Mouse (Mus musculus) forebrain, embryonic 11.5 days (tissue): Measurements from ENCODE around the gene Ntng2. TPM values are rescaled to one million over a fixed set of nuclear protein-coding genes. Genes with fewer than 3 reads are reported as not detected.

Experiments
- ATAC-seq: fragments of 200-750 bp; cut with Nextera tagmentation; replicated peaks from 2 replicates; pipeline ENCODE4 v1.8.0; 2017; ENCODE audit warnings: moderate TSS enrichment; ENCODE audit not compliant: low FRiP score
- DNase-seq: peaks from one replicate; pipeline ENCODE4 v3.0.0-alpha.2; 2017; ENCODE audit warnings: low spot score
- H3K27ac ChIP-seq: fragments of 300-500 bp; sonication (generic); 2 replicates; pipeline ENCODE4 v1.5.1; 2014; ENCODE audit warnings: low read depth, low read length
- H3K27me3 ChIP-seq: fragments of 300-500 bp; sonication (generic); 2 replicates; pipeline ENCODE4 v1.6.1; 2014; ENCODE audit warnings: mild to moderate bottlenecking, low read length, mixed read lengths; ENCODE audit not compliant: control insufficient read depth, insufficient read depth
- H3K36me3 ChIP-seq: fragments of 300-500 bp; sonication (generic); 2 replicates; pipeline ENCODE4 v1.6.1; 2014; ENCODE audit warnings: mild to moderate bottlenecking, low read length, moderate library complexity, mixed read lengths; ENCODE audit not compliant: control insufficient read depth, insufficient read depth
- H3K4me1 ChIP-seq: fragments of 300-500 bp; sonication (generic); replicated peaks from 2 replicates; pipeline ENCODE4 v1.6.1; 2014; ENCODE audit warnings: low read length, mixed read lengths; ENCODE audit not compliant: control insufficient read depth, insufficient read depth
- H3K4me2 ChIP-seq: fragments of 300-500 bp; sonication (generic); 2 replicates; pipeline ENCODE4 v1.6.1; 2014; ENCODE audit warnings: low read depth, mild to moderate bottlenecking, low read length, moderate library complexity, mixed read lengths; ENCODE audit not compliant: severe bottlenecking
- H3K4me3 ChIP-seq: fragments of 300-500 bp; sonication (generic); 2 replicates; pipeline ENCODE4 v1.5.1; 2014; ENCODE audit warnings: low read depth, low read length
- H3K9ac ChIP-seq: fragments of 300-500 bp; sonication (generic); 2 replicates; pipeline ENCODE4 v1.6.1; 2014; ENCODE audit warnings: low read length
- H3K9me3 ChIP-seq: fragments of 300-500 bp; sonication (generic); 2 replicates; pipeline ENCODE4 v1.6.1; 2016; ENCODE audit warnings: low read length, mixed read lengths; ENCODE audit not compliant: control insufficient read depth
- WGBS: fragments of 180-500 bp; shearing (Covaris S2); extraction: QIAGEN DNeasy Blood & Tissue Kit; methylation state at CpG from one replicate; pipeline ENCODE4 v1.1.7; 2014; 5-methylcytosine and 5-hydroxymethylcytosine counted together
- polyA plus RNA-seq: library from polyadenylated mRNA; unstranded; fragments of >200 nt; fragmentation: Nextera tagmentation; extraction: Ambion mirVana; gene quantifications from 2 replicates; pipeline ENCODE4 v1.2.1, GENCODE M21; 2014

Ntng2 gene
- polyA plus RNA-seq, 1 experiment from 2014 or later, result 1.6 TPM

- Histone ChIP-seq H3K27me3 (peaks cover 8% of the 10 kb centered on the region), H3K27ac (no peak overlapping the region), H3K4me3 (no peak overlapping the region), H3K4me1 (peaks cover 4% of the 10 kb centered on the region), H3K4me2 (no peak overlapping the region), H3K9ac (no peak overlapping the region), H3K36me3 (no peaks in the 10 kb centered on the region), H3K9me3 (no peaks in the 10 kb centered on the region; the same call in 1 of the 2 replicates)
- DNase-seq (no peak), ATAC-seq (no peak)
- WGBS, result 85% methylated on average over 10 of the region's 10 CpGs
These were observed 61.3 kb downstream of the Ntng2 start for GRCm38 (mm10) chr2:29191216-29192215.

DNA sequence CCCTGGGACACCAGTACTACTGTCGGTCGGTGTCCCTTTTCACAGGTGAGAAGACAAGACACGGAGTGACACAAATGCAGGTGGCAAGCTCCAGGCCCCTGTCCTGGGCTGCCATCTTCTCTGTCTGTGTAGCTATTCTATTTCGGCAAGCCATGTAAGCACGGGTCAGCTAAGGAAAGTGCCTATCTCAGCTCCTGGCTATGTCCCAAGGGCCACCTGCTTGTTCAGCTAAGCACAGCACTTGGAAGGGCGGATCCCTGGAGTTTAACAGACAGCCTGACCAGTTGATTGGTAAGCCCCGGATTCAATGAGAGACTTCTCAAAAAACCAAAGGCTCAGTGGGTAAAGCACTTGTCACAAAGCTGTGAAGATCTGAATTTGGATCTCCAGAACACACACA, 62.4 kb downstream of the Ntng2 start:
- DNase-seq (no peak), ATAC-seq (no peak)
- Histone ChIP-seq H3K27ac (no peak overlapping the region), H3K36me3 (no peaks in the 10 kb centered on the region), H3K4me3 (no peak overlapping the region), H3K4me2 (no peak overlapping the region), H3K9ac (no peak overlapping the region), H3K9me3 (no peaks in the 10 kb centered on the region; the same call in 1 of the 2 replicates), H3K27me3 (peaks cover 6% of the 10 kb centered on the region), H3K4me1 (peaks cover 4% of the 10 kb centered on the region)
- WGBS, result 87% methylated on average over 7 of the region's 7 CpGs

DNA sequence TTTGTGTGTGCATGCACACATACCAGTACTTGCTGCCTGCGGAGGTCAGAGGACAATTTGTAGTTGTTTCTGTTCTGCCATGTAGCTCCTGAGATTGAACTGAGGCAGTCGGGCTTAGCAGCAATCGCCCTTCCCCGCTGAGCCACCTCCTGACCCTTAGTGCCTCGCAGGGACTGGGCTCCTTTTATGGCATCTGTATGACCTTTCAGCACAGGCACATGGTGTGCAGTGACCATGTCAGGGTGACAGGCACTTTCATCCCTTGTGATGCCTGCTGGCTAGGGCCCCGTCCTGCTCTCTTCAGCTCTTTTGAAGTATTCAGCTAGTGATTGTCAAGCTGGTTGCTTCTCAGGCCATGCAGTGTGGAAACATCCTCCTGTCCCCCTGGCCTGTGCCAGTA, 66.6 kb downstream of the Ntng2 start:
- WGBS, result 55% methylated on average over 6 of the region's 6 CpGs
- DNase-seq, result no peak
- H3K4me3 ChIP-seq, result no peak overlapping the region
- H3K27ac ChIP-seq, result no peak overlapping the region
- H3K9ac ChIP-seq, result no peak overlapping the region
- no peak overlapping the region for H3K4me2 ChIP-seq
- no peaks in the 10 kb centered on the region for H3K4me1 ChIP-seq
- H3K36me3 ChIP-seq, result no peaks in the 10 kb centered on the region
- ATAC-seq, result no peak
- no peaks in the 10 kb centered on the region for H3K9me3 ChIP-seq
- H3K27me3 ChIP-seq, result no peaks in the 10 kb centered on the region

- DNase-seq (no peak), ATAC-seq (no peak)
- Histone ChIP-seq H3K4me3 (no peak overlapping the region), H3K36me3 (peaks cover 4% of the 10 kb centered on the region; the same call in 1 of the 2 replicates), H3K9me3 (no peaks in the 10 kb centered on the region), H3K4me1 (no peaks in the 10 kb centered on the region), H3K4me2 (no peak overlapping the region), H3K27ac (no peak overlapping the region), H3K27me3 (no peaks in the 10 kb centered on the region), H3K9ac (no peak overlapping the region)
- WGBS, result 87% methylated on average over 6 of the region's 6 CpGs
These were observed 69.4 kb downstream of the Ntng2 start for GRCm38 (mm10) chr2:29183266-29183924.

GRCm38 (mm10) chr2:29181111-29181510, 71.7 kb downstream of the Ntng2 start:
- no peaks in the 10 kb centered on the region for H3K27me3 ChIP-seq
- no peaks in the 10 kb centered on the region for H3K9me3 ChIP-seq
- H3K4me2 ChIP-seq, result no peak overlapping the region
- H3K27ac ChIP-seq, result no peak overlapping the region
- H3K36me3 ChIP-seq, result peaks cover 4% of the 10 kb centered on the region; the same call in 1 of the 2 replicates
- H3K4me1 ChIP-seq, result no peaks in the 10 kb centered on the region
- no peak overlapping the region for H3K9ac ChIP-seq
- H3K4me3 ChIP-seq, result no peak overlapping the region
- ATAC-seq, result no peak
- no peak for DNase-seq
- 82% methylated on average over 2 of the region's 2 CpGs for WGBS

DNA sequence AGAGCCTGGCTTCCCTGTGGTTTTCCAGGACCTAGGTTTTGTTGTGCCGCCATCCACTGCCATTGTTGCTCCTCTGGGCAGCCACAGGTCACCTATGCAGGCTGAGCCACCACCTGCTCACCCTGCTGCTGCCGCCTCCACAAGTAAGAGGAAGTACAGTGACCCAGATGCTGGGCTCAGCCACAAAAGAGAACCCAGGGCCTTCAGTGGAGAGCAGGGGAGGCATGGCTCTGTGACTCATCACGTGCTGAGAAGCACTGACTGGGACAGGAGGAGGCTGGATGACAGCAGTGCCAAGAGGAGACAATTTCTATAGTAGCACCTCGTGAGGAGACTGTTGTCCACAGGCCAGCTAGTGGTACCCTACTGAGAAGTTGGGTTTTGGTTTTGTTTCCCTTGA, 73.0 kb downstream of the Ntng2 start:
- no peak for ATAC-seq
- H3K4me3 ChIP-seq, result no peak overlapping the region
- no peak for DNase-seq
- WGBS, result 90% methylated on average over 4 of the region's 4 CpGs
- H3K4me2 ChIP-seq, result no peak overlapping the region
- no peak overlapping the region for H3K9ac ChIP-seq
- no peaks in the 10 kb centered on the region for H3K27me3 ChIP-seq
- H3K4me1 ChIP-seq, result no peaks in the 10 kb centered on the region
- H3K9me3 ChIP-seq, result no peaks in the 10 kb centered on the region
- peaks cover 4% of the 10 kb centered on the region; the same call in 1 of the 2 replicates for H3K36me3 ChIP-seq
- H3K27ac ChIP-seq, result no peak overlapping the region

DNA sequence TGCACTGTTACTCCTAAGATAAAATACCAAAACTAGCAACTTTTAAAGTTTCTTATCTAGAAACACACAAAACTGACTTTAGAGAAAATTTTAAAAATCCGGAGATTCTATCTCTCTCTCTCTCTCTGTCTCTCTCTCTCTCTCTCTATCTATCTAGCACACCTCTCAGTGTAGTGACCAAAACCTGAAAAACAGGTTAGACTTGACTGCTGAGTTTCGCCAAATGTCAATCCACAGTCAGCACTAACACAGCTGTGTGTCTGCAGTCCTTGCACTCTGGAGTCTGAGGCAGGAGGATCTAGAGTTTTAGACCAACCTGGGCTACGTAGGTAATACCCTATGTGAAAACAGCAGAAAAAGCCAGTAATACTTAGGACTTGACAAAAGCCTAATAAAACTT, 77.9 kb downstream of the Ntng2 start:
- WGBS, result 95% methylated on average over 3 of the region's 3 CpGs
- H3K36me3 ChIP-seq, result peaks cover 5% of the 10 kb centered on the region; the same call in 1 of the 2 replicates
- DNase-seq, result no peak

GRCm38 (mm10) chr2:29168067-29168466, 84.7 kb downstream of the Ntng2 start:
- Histone ChIP-seq H3K27ac (no peak overlapping the region), H3K27me3 (no peaks in the 10 kb centered on the region), H3K9me3 (no peaks in the 10 kb centered on the region), H3K4me1 (no peaks in the 10 kb centered on the region), H3K36me3 (peaks cover 2% of the 10 kb centered on the region; the same call in 1 of the 2 replicates), H3K9ac (no peak overlapping the region), H3K4me2 (no peak overlapping the region), H3K4me3 (no peak overlapping the region)
- DNase-seq (no peak), ATAC-seq (no peak)
- 92% methylated on average over 5 of the region's 5 CpGs for WGBS

More for the DNA sequence above, 77.9 kb downstream of the Ntng2 start:
- no peak overlapping the region for H3K4me2 ChIP-seq
- H3K9ac ChIP-seq, result no peak overlapping the region
- H3K9me3 ChIP-seq, result no peaks in the 10 kb centered on the region
- H3K27ac ChIP-seq, result no peak overlapping the region
- H3K4me1 ChIP-seq, result no peaks in the 10 kb centered on the region
- no peak overlapping the region for H3K4me3 ChIP-seq
- ATAC-seq, result no peak
- no peaks in the 10 kb centered on the region for H3K27me3 ChIP-seq
